In genomic region chr16:50610580-50610979, GRCm38 (mm10) we compare ENCODE assay signal across 20 mouse cellular contexts. TPM values are rescaled to one million over a fixed set of nuclear protein-coding genes. Genes with fewer than 3 reads are reported as not detected.
DNase-seq lines count a peak whose midpoint lies in the region; TF ChIP-seq lines count a peak whose summit lies in the region.
"Had no signal": no experiment of that assay in that cellular context is flagged by ENCODE, and none has a peak within 500 bp of the region (broad histone marks: within the 10 kb centered on the region; RNA-seq: fewer than 3 reads in every experiment).

No protein-coding gene starts in this region.

- 48% methylated on average over 5 of the region's 5 CpGs for WGBS in thymus, adult 2 months

- intact Hi-C loops in left cerebral cortex, adult 2 months (cut with DNase I) = loop anchor here (5.0 kb wide), 1 partner anchor 78 kb away; no protein-coding TSS in a partner anchor

- H3K4me1 ChIP-seq in embryonic fibroblast, embryonic 13.5 days (ENCODE audit: control insufficient read depth, insufficient read depth, low read length) = peaks cover 3% of the 10 kb centered on the region; the same call in 1 of the 2 replicates
- no peaks in the 10 kb centered on the region for H3K4me1 ChIP-seq in thymus, adult 2 months (replicated peaks; ENCODE audit: control insufficient read depth, insufficient read depth, low read length)
- H3K4me1 ChIP-seq: embryonic facial prominence, embryonic 15.5 days; neural tube, embryonic 15.5 days had no signal

- H3K27me3 ChIP-seq in thymus, adult 2 months (ENCODE audit: control insufficient read depth, insufficient read depth, low read length) = no peaks in the 10 kb centered on the region
- H3K27me3 ChIP-seq: embryonic facial prominence, embryonic 15.5 days; neural tube, embryonic 15.5 days had no signal

- no peak overlapping the region for H3K4me3 ChIP-seq in embryonic fibroblast, embryonic 13.5 days (ENCODE audit: insufficient read depth, low read length)
- no peak overlapping the region for H3K4me3 ChIP-seq in left cerebral cortex, adult 2 months
- H3K4me3 ChIP-seq in thymus, adult 2 months (ENCODE audit: control insufficient read depth, insufficient read depth, low read length) = no peak overlapping the region
- H3K4me3 ChIP-seq: embryonic facial prominence, embryonic 15.5 days; megakaryocyte, embryonic 14.5 days; neural tube, embryonic 15.5 days had no signal

- peak overlapping the region; percentile 29; the same call in 1 of the 2 replicates for H3K27ac ChIP-seq in embryonic fibroblast, embryonic 13.5 days (ENCODE audit: insufficient read depth, low read length)
- H3K27ac ChIP-seq in left cerebral cortex, adult 2 months = no peak overlapping the region
- no peak overlapping the region for H3K27ac ChIP-seq in thymus, adult 2 months (ENCODE audit: control insufficient read depth, insufficient read depth, low read length)
- H3K27ac ChIP-seq: embryonic facial prominence, embryonic 15.5 days; neural tube, embryonic 15.5 days had no signal

- TF ChIP-seq POLR2A in embryonic fibroblast, embryonic 13.5 days (IDR thresholded peaks at IDR 0.05; ENCODE audit: low read depth, low read length) = peak; percentile 38; the same call in 1 of the 2 replicates
- no peak for TF ChIP-seq POLR2A in thymus, adult 2 months (IDR thresholded peaks at IDR 0.05; ENCODE audit: control insufficient read depth, extremely low read depth, insufficient read depth, low read length, poor library complexity)

- H3K36me3 ChIP-seq in thymus, adult 2 months (ENCODE audit: control insufficient read depth, insufficient read depth, low read length) = no peaks in the 10 kb centered on the region
- H3K36me3 ChIP-seq: embryonic facial prominence, embryonic 15.5 days; neural tube, embryonic 15.5 days had no signal

- DNase-seq in layer of hippocampus, adult 18-20 months (ENCODE audit: low spot score in 2 of 2) = peak; percentile 17 to 68
- DNase-seq in layer of hippocampus, adult 9-10 months (ENCODE audit: low spot score) = no peak
- peak; percentile 20 to 47 for DNase-seq in left cerebral cortex, adult 2 months (ENCODE audit: extremely low spot score in 1 of 2, low spot score in 2 of 2)
- peak; percentile 51 to 73 for DNase-seq in right cerebral cortex, postnatal 36 days (ENCODE audit: low spot score in 2 of 2)
- DNase-seq in thymus, adult 2 months = no peak
- DNase-seq in adrenal gland, adult 2 months = no peak
- DNase-seq: cerebellum, adult 11-12 months; thymus, postnatal 36 days had no signal

- 0 out of 2 replicates have a peak, but pooled peaks have one; percentile 10 for TF ChIP-seq CTCF in embryonic fibroblast, embryonic 13.5 days (IDR thresholded peaks at IDR 0.05; ENCODE audit: borderline replicate concordance, insufficient read depth, low read length)
- TF ChIP-seq CTCF in left cerebral cortex, adult 2 months (IDR thresholded peaks at IDR 0.05) = no peak
- TF ChIP-seq CTCF in thymus, adult 2 months (IDR thresholded peaks at IDR 0.05; ENCODE audit: borderline replicate concordance, control insufficient read depth, extremely low read depth, insufficient read depth, low read length, poor library complexity) = no peak

RNA-seq across cellular contexts. Expression of gene Ccdc54, which starts 19.6 kb away (rescaled TPM):
- total RNA-seq in layer of hippocampus, adult 18-20 months (2021) = not detected
- not detected in 2 replicates for polyA plus RNA-seq in embryonic fibroblast, embryonic 13.5 days (2011; ENCODE audit: insufficient read length, low read depth, missing spikeins)
- total RNA-seq in left cerebral cortex, adult 2 months (2021) = not detected
- not detected in 2 replicates for polyA plus RNA-seq in thymus, adult 2 months (2012; rRNA removed)
- total RNA-seq in adrenal gland, adult 2 months (2021) = not detected
- not detected in 2 replicates for polyA plus RNA-seq in adrenal gland, adult 2 months (2012; rRNA removed)
- total RNA-seq: heart, adult 8-10 months; heart, postnatal 25 days; layer of hippocampus, postnatal 36 days; MEL; monocyte, adult 5-6 weeks had no signal
- polyA plus RNA-seq: embryonic facial prominence, embryonic 15.5 days; kidney, embryonic 14.5 days; liver, embryonic 11.5 days; lung, embryonic 16.5 days; neural tube, embryonic 15.5 days had no signal

Comparison
In these comparisons a context has a peak if more than half of its experiments do, and no peak if none do; other contexts are left out.
1. DNase-seq: peak in layer of hippocampus, adult 18-20 months (2 of 2), left cerebral cortex, adult 2 months (2 of 2) and right cerebral cortex, postnatal 36 days (2 of 2); none in layer of hippocampus, adult 9-10 months (single experiment), thymus, adult 2 months (single experiment) and adrenal gland, adult 2 months (single experiment).